Mouse (Mus musculus) thymus, adult 2 months (tissue): ENCODE results near the gene Appbp2. TPM values are rescaled to one million over a fixed set of nuclear protein-coding genes. Genes with fewer than 3 reads are reported as not detected.
A peak's percentile ranks its signal among the peaks of the same experiment; 100 is the strongest.
"Not testable (repeated sequence)": the region's sequence is repeated elsewhere in the genome, so short reads cannot be mapped to it uniquely, and the experiment has no call there.

Source experiments
- DNase-seq: peaks from one replicate; pipeline ENCODE4 v3.0.0; 2021
- H3K27ac ChIP-seq: fragments of 200-500 bp; 2 replicates; pipeline ENCODE4 v1.5.1; 2012; ENCODE audit warnings: low read length, control low read depth; ENCODE audit not compliant: control insufficient read depth, insufficient read depth
- H3K27me3 ChIP-seq: fragments of 200-500 bp; 2 replicates; pipeline ENCODE4 v1.6.1; 2012; ENCODE audit warnings: mild to moderate bottlenecking, low read length, moderate library complexity, mixed read lengths; ENCODE audit not compliant: control insufficient read depth, insufficient read depth
- H3K36me3 ChIP-seq: fragments of 200-500 bp; 2 replicates; pipeline ENCODE4 v1.6.1; 2012; ENCODE audit warnings: mild to moderate bottlenecking, low read length, moderate library complexity; ENCODE audit not compliant: control insufficient read depth, insufficient read depth
- H3K4me1 ChIP-seq: fragments of 200-500 bp; replicated peaks from 2 replicates; pipeline ENCODE4 v1.6.1; 2012; ENCODE audit warnings: low read length; ENCODE audit not compliant: control insufficient read depth, insufficient read depth
- H3K4me3 ChIP-seq: fragments of 200-500 bp; 2 replicates; pipeline ENCODE4 v1.5.1; 2012; ENCODE audit warnings: mild to moderate bottlenecking, low read length, control low read depth, moderate library complexity; ENCODE audit not compliant: control insufficient read depth, insufficient read depth
- CTCF ChIP-seq: fragments of 200-500 bp; IDR thresholded peaks from 2 replicates; pipeline ENCODE4 v1.5.1; 2012; ENCODE audit warnings: mild to moderate bottlenecking, control low read depth, low read length, moderate library complexity, borderline replicate concordance; ENCODE audit not compliant: control insufficient read depth, poor library complexity, insufficient read depth; ENCODE audit errors: extremely low read depth
- POLR2A ChIP-seq: fragments of 200-500 bp; IDR thresholded peaks from 2 replicates; pipeline ENCODE4 v1.6.1; 2012; ENCODE audit warnings: mild to moderate bottlenecking, low read length, control low read depth, moderate library complexity; ENCODE audit not compliant: control insufficient read depth, poor library complexity, insufficient read depth; ENCODE audit errors: extremely low read depth
- WGBS: fragments of 180-500 bp; shearing (Covaris S2); methylation state at CpG from one replicate; pipeline ENCODE4 v1.1.7; 2018; 5-methylcytosine and 5-hydroxymethylcytosine counted together
- polyA plus RNA-seq: library from polyadenylated mRNA; depleted of rRNA; stranded (reverse); fragments of >200 nt; gene quantifications from 2 replicates; pipeline ENCODE4 v1.2.3, GENCODE M21; 2012

Appbp2 gene
- polyA plus RNA-seq, 1 experiment: 13.8 TPM

DNA sequence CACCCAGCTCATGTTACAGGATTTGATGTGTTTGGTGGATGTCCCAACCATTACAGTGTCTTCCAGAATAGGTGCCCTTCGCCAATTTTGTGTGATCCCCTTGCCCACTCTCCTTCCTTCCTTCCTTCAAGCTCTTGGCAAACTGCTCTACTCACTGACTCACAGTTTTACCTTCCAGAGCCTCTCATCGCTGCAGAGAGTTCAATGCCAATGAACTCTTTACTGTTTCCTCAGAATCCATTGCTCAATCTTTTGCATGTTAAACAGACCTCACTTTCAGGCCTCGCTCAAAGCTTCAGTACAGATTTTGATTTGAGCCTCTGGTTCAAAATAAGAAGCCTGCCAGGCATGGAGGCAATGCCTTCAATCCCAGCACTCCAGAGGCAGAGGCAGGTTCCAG, 59.0 kb downstream of the Appbp2 start:
- TF ChIP-seq POLR2A: no peak
- no peak for TF ChIP-seq CTCF
- H3K4me1 ChIP-seq: no peaks in the 10 kb centered on the region
- H3K4me3 ChIP-seq: no peak overlapping the region
- H3K27me3 ChIP-seq: no peaks in the 10 kb centered on the region
- 92% methylated on average over 3 of the region's 3 CpGs for WGBS
- H3K27ac ChIP-seq: no peak overlapping the region
- H3K36me3 ChIP-seq: no peaks in the 10 kb centered on the region
- DNase-seq: no peak

DNA sequence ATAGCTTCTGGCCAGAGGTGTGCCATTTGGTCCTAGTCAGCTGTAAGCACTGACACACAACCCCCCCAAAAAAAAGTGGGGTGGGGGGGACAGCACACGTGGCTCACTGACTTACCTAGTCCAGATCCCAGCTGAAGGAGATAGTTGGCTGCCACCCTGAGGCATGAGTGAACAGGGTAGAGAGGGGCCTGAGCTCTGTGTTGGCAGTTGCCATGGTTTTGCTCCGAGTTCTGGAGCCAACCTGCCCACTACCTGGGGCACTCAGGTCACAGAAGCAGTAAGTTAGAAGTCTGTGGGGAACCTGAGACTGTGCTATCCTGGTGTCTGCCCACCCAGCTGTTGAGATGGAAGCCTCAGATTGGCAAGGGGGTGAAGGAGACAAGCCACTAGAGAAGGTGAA, 64.1 kb downstream of the Appbp2 start:
- H3K27me3 ChIP-seq: no peaks in the 10 kb centered on the region
- no peak overlapping the region for H3K4me3 ChIP-seq
- H3K27ac ChIP-seq: no peak overlapping the region
- WGBS: 69% methylated on average over 2 of the region's 2 CpGs
- no peaks in the 10 kb centered on the region for H3K36me3 ChIP-seq
- no peak for TF ChIP-seq POLR2A
- no peak for TF ChIP-seq CTCF
- H3K4me1 ChIP-seq: 0 out of 2 replicates have a peak, but pooled peaks cover 2% of the 10 kb centered on the region
- no peak for DNase-seq

DNA sequence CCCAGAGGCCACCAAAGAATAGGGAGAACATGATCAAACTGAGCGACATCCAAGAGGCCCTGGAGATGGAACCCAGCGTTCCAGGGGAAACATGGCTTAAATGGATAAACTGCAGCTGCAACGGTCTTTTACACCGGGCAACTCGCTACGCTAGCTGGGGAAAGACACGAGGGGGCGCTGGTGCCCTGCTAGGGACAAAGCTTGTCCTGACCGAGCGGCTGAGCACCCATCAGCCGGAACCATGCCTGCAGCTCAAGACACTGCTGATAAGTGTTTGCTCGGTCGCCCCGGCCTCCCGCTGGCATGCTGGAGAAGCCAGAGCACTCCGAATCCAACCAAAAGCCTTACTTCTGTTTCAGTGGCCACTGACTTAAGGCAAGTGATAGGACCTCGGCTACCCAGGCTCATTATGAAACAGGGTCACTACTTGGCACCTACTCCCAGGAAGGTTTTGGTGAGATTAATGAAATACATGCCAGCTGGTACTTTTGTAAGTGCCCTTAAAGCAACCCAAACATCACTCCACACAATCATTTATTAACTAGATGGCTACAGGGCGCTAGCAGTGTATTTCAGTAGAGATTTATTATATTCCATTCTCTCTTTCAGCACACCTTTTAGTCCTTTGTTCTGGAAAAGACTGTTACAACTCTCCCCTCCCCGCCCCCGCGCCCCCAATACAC, 64.7 kb downstream of the Appbp2 start, which contains the start of gene 1700125H20Rik:
TSS of gene 1700125H20Rik (plus strand) at position 347 of the 683 bp plus-strand sequence.
- Histone ChIP-seq H3K36me3 (no peaks in the 10 kb centered on the region), H3K4me1 (0 out of 2 replicates have a peak, but pooled peaks cover 2% of the 10 kb centered on the region), H3K27me3 (no peaks in the 10 kb centered on the region), H3K27ac (no peak within 1 kb of the TSS), H3K4me3 (no peak within 1 kb of the TSS)
- no peak for TF ChIP-seq POLR2A
- TF ChIP-seq CTCF: peak; percentile 87; the same call in 1 of the 2 replicates
- WGBS: 20% methylated on average over 21 of the region's 21 CpGs
- DNase-seq: peak; percentile 89

DNA sequence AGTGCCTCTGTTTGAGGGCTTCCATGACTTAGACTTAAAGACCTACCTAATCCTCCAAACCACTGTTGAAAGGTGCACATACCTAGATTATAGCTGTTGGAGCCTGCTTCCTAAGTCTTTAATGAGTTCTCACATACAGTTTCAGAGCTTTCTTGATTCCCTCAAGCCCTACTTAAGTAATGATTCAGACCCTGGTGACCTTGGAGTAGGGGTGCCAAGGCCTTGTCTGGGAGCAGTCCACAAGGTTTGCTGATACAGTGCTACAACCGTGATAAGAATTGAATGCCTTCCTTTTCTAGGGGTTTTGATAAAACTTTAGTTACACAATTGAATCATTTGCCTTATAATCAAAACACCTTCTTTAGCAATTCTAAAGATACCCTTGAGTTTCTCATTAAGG, 67.4 kb downstream of the Appbp2 start:
- no peak for DNase-seq
- Histone ChIP-seq H3K27ac (no peak overlapping the region), H3K27me3 (no peaks in the 10 kb centered on the region), H3K36me3 (no peaks in the 10 kb centered on the region), H3K4me3 (no peak overlapping the region), H3K4me1 (0 out of 2 replicates have a peak, but pooled peaks cover 2% of the 10 kb centered on the region)
- WGBS: 90% methylated on average over 1 of the region's 1 CpGs
- TF ChIP-seq POLR2A: no peak
- TF ChIP-seq CTCF: no peak

DNA sequence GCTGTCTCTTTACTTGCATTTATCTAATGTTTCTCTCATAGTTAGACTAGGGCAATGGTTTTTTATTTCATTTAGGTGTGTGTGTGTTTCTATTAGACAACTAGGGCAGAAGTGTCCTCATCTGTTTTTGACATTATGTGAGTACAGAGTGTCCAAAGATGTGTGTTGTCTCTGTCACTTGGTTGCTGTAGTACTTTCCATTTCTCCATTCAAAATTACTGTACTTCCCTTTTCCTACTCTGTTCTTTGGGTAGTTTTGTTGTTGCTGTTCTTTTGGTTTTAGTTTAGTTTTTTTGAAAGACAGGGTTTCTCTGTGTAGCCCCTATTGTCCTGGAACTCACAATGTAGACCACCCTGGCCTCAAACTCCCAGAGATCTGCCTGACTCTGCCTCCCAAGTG, 70.6 kb downstream of the Appbp2 start:
- no peak overlapping the region for H3K4me3 ChIP-seq
- H3K27ac ChIP-seq: no peak overlapping the region
- DNase-seq: no peak
- TF ChIP-seq CTCF: no peak
- H3K4me1 ChIP-seq: no peaks in the 10 kb centered on the region
- no peaks in the 10 kb centered on the region for H3K36me3 ChIP-seq
- no peaks in the 10 kb centered on the region for H3K27me3 ChIP-seq

DNA sequence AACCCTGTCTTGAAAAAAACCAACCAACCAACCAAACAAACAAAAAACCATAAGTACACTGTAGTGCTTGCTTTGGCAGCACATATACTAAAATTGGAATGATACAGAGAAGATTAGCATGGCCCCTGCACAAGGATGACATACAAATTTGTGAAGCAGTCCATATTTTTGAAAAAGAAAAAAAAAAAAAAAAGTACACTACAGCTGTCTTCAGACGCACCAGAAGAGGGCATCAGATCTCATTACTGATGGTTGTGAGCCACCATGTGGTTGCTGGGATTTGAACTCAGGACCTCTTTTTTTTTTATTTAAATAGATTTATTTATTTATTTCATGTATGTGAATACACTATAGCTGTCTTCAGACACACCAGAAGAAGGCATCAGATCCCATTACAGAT, 71.9 kb downstream of the Appbp2 start:
- H3K4me1 ChIP-seq, H3K27me3 ChIP-seq, H3K36me3 ChIP-seq, DNase-seq, H3K27ac ChIP-seq, H3K4me3 ChIP-seq: not testable (repeated sequence)
- 86% methylated on average over 1 of the region's 1 CpGs for WGBS

DNA sequence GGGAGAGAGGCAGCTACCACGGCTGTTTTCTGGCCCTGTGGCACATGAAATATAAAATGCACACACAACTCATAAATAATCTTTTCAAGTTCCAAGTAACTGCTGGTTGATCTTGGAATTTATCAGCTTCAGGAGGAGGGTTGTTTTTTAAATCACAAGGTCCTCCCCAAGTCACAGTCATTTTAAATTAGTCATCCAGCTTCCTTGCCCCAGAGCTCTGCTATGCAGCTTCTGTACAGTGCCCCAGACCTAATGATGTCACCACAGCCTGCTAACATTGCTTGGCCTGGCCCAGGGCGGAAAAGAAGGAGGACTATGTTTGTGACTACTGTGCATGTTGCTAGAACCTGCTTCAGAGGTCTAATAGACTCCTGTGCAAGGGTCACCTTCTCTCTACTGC, 77.6 kb downstream of the Appbp2 start:
- no peak for TF ChIP-seq POLR2A
- no peak for TF ChIP-seq CTCF
- Histone ChIP-seq H3K4me1 (no peaks in the 10 kb centered on the region), H3K27me3 (no peaks in the 10 kb centered on the region), H3K36me3 (no peaks in the 10 kb centered on the region), H3K4me3 (no peak overlapping the region), H3K27ac (no peak overlapping the region)
- WGBS: 66% methylated on average over 2 of the region's 2 CpGs
- no peak for DNase-seq
